Mouse (Mus musculus): Measurements from ENCODE around the gene Pcnx. TPM values are rescaled to one million over a fixed set of nuclear protein-coding genes. Genes with fewer than 3 reads are reported as not detected.

The Pcnx gene
- polyA plus RNA-seq, 1 experiment from 2014 or later, result 7.9 TPM

GRCm38 (mm10) chr12:81943331-81944062 lies 83.7 kb downstream of the Pcnx start:
- Histone ChIP-seq H3K36me3 (0 out of 2 replicates have a peak, but pooled peaks cover 3% of the 10 kb centered on the region), H3K27me3 (ENCODE audit: low read depth, poor library complexity, severe bottlenecking) (no peaks in the 10 kb centered on the region), H3K9me3 (replicated peaks) (no peaks in the 10 kb centered on the region), H3K4me1 (no peaks in the 10 kb centered on the region), H3K4me3 (no peak overlapping the region), H3K27ac (replicated peaks) (no peak overlapping the region)
- 90% methylated on average over 12 of the region's 12 CpGs for WGBS
- no peak for DNase-seq (ENCODE audit: low spot score)

- 93% methylated on average over 6 of the region's 6 CpGs for WGBS
- H3K4me3 ChIP-seq, result no peak overlapping the region
- no peak overlapping the region for H3K27ac ChIP-seq (replicated peaks)
- no peak for DNase-seq (ENCODE audit: low spot score)
- H3K27me3 ChIP-seq (ENCODE audit: low read depth, poor library complexity, severe bottlenecking), result no peaks in the 10 kb centered on the region
- no peaks in the 10 kb centered on the region for H3K9me3 ChIP-seq (replicated peaks)
- H3K4me1 ChIP-seq, result no peaks in the 10 kb centered on the region
- peaks cover 43% of the 10 kb centered on the region for H3K36me3 ChIP-seq
Measured at GRCm38 (mm10) chr12:81949026-81949425, 89.2 kb downstream of the Pcnx start.

- DNase-seq (ENCODE audit: low spot score), result no peak
- Histone ChIP-seq H3K4me1 (no peaks in the 10 kb centered on the region), H3K27ac (replicated peaks) (no peak overlapping the region), H3K27me3 (ENCODE audit: low read depth, poor library complexity, severe bottlenecking) (no peaks in the 10 kb centered on the region), H3K36me3 (peaks cover 45% of the 10 kb centered on the region), H3K4me3 (no peak overlapping the region), H3K9me3 (replicated peaks) (no peaks in the 10 kb centered on the region)
- 88% methylated on average over 2 of the region's 2 CpGs for WGBS
Measured at GRCm38 (mm10) chr12:81950016-81950415, 90.2 kb downstream of the Pcnx start.

GRCm38 (mm10) chr12:81958351-81958750 lies 98.5 kb downstream of the Pcnx start:
- 93% methylated on average over 4 of the region's 4 CpGs for WGBS

GRCm38 (mm10) chr12:81965416-81965815 lies 105.6 kb downstream of the Pcnx start:
- Histone ChIP-seq H3K36me3 (peaks cover 69% of the 10 kb centered on the region), H3K4me1 (no peaks in the 10 kb centered on the region), H3K27ac (replicated peaks) (no peak overlapping the region)

More at GRCm38 (mm10) chr12:81958351-81958750, 98.5 kb downstream of the Pcnx start:
- no peak for DNase-seq (ENCODE audit: low spot score)
- Histone ChIP-seq H3K27ac (replicated peaks) (no peak overlapping the region), H3K36me3 (peaks cover 39% of the 10 kb centered on the region), H3K4me3 (no peak overlapping the region), H3K27me3 (ENCODE audit: low read depth, poor library complexity, severe bottlenecking) (no peaks in the 10 kb centered on the region), H3K9me3 (replicated peaks) (no peaks in the 10 kb centered on the region), H3K4me1 (no peaks in the 10 kb centered on the region)

GRCm38 (mm10) chr12:81971042-81971883 lies 111.4 kb downstream of the Pcnx start:
- no peak for DNase-seq (ENCODE audit: low spot score)
- WGBS, result 93% methylated on average over 19 of the region's 19 CpGs
- Histone ChIP-seq H3K4me1 (no peaks in the 10 kb centered on the region), H3K9me3 (replicated peaks) (no peaks in the 10 kb centered on the region), H3K27me3 (ENCODE audit: low read depth, poor library complexity, severe bottlenecking) (no peaks in the 10 kb centered on the region), H3K27ac (replicated peaks) (no peak overlapping the region), H3K36me3 (peaks cover 87% of the 10 kb centered on the region), H3K4me3 (no peak overlapping the region)

More at GRCm38 (mm10) chr12:81965416-81965815, 105.6 kb downstream of the Pcnx start:
- WGBS, result 93% methylated on average over 2 of the region's 2 CpGs
- Histone ChIP-seq H3K4me3 (no peak overlapping the region), H3K27me3 (ENCODE audit: low read depth, poor library complexity, severe bottlenecking) (no peaks in the 10 kb centered on the region), H3K9me3 (replicated peaks) (no peaks in the 10 kb centered on the region)
- no peak for DNase-seq (ENCODE audit: low spot score)

- Histone ChIP-seq H3K4me1 (no peaks in the 10 kb centered on the region), H3K4me3 (no peak overlapping the region), H3K27me3 (ENCODE audit: low read depth, poor library complexity, severe bottlenecking) (no peaks in the 10 kb centered on the region), H3K36me3 (peaks cover 89% of the 10 kb centered on the region), H3K27ac (replicated peaks) (no peak overlapping the region), H3K9me3 (replicated peaks) (no peaks in the 10 kb centered on the region)
- no peak for DNase-seq (ENCODE audit: low spot score)
- WGBS, result 88% methylated on average over 8 of the region's 8 CpGs
Measured at GRCm38 (mm10) chr12:81971884-81972362, 112.1 kb downstream of the Pcnx start.

- WGBS, result 88% methylated on average over 2 of the region's 2 CpGs
- Histone ChIP-seq H3K4me3 (no peak overlapping the region), H3K9me3 (replicated peaks) (no peaks in the 10 kb centered on the region), H3K27ac (replicated peaks) (no peak overlapping the region), H3K4me1 (no peaks in the 10 kb centered on the region), H3K36me3 (peaks cover 89% of the 10 kb centered on the region), H3K27me3 (ENCODE audit: low read depth, poor library complexity, severe bottlenecking) (no peaks in the 10 kb centered on the region)
- DNase-seq (ENCODE audit: low spot score), result no peak
Measured at GRCm38 (mm10) chr12:81974806-81975205, 115.0 kb downstream of the Pcnx start.

- Histone ChIP-seq H3K27ac (replicated peaks) (no peak overlapping the region), H3K36me3 (peaks cover 93% of the 10 kb centered on the region)
Measured at GRCm38 (mm10) chr12:81977346-81977745, 117.5 kb downstream of the Pcnx start.

GRCm38 (mm10) chr12:81979312-81979711 lies 119.5 kb downstream of the Pcnx start:
- H3K36me3 ChIP-seq, result peaks cover 92% of the 10 kb centered on the region
- WGBS, result 88% methylated on average over 2 of the region's 2 CpGs
- DNase-seq (ENCODE audit: low spot score), result no peak

More at GRCm38 (mm10) chr12:81977346-81977745, 117.5 kb downstream of the Pcnx start:
- DNase-seq (ENCODE audit: low spot score), result no peak
- Histone ChIP-seq H3K4me3 (no peak overlapping the region), H3K27me3 (ENCODE audit: low read depth, poor library complexity, severe bottlenecking) (no peaks in the 10 kb centered on the region), H3K4me1 (no peaks in the 10 kb centered on the region), H3K9me3 (replicated peaks) (no peaks in the 10 kb centered on the region)
- WGBS, result 86% methylated on average over 4 of the region's 4 CpGs

GRCm38 (mm10) chr12:81992106-81992505 lies 132.3 kb downstream of the Pcnx start:
- WGBS, result 93% methylated on average over 4 of the region's 4 CpGs
- no peaks in the 10 kb centered on the region for H3K4me1 ChIP-seq
- H3K36me3 ChIP-seq, result peaks cover 94% of the 10 kb centered on the region
- no peaks in the 10 kb centered on the region for H3K9me3 ChIP-seq (replicated peaks)
- H3K27me3 ChIP-seq (ENCODE audit: low read depth, poor library complexity, severe bottlenecking), result no peaks in the 10 kb centered on the region
- no peak for DNase-seq (ENCODE audit: low spot score)
- H3K27ac ChIP-seq (replicated peaks), result no peak overlapping the region
- H3K4me3 ChIP-seq, result no peak overlapping the region

More at GRCm38 (mm10) chr12:81979312-81979711, 119.5 kb downstream of the Pcnx start:
- no peaks in the 10 kb centered on the region for H3K27me3 ChIP-seq (ENCODE audit: low read depth, poor library complexity, severe bottlenecking)
- H3K4me1 ChIP-seq, result no peaks in the 10 kb centered on the region
- H3K9me3 ChIP-seq (replicated peaks), result no peaks in the 10 kb centered on the region
- H3K4me3 ChIP-seq, result no peak overlapping the region
- no peak overlapping the region for H3K27ac ChIP-seq (replicated peaks)

GRCm38 (mm10) chr12:81992996-81993395 lies 133.2 kb downstream of the Pcnx start:
- Histone ChIP-seq H3K4me3 (no peak overlapping the region), H3K4me1 (0 out of 2 replicates have a peak, but pooled peaks cover 3% of the 10 kb centered on the region), H3K36me3 (peaks cover 89% of the 10 kb centered on the region), H3K27me3 (ENCODE audit: low read depth, poor library complexity, severe bottlenecking) (no peaks in the 10 kb centered on the region), H3K27ac (replicated peaks) (no peak overlapping the region), H3K9me3 (replicated peaks) (no peaks in the 10 kb centered on the region)
- no peak for DNase-seq (ENCODE audit: low spot score)
- WGBS, result 93% methylated on average over 6 of the region's 6 CpGs

All from midbrain, embryonic 10.5 days (tissue).